Mouse (Mus musculus) intestine, embryonic 14.5 days (tissue): Measurements from ENCODE around the gene Acap3. TPM values are rescaled to one million over a fixed set of nuclear protein-coding genes. Genes with fewer than 3 reads are reported as not detected.

ENCODE experiments used
- ATAC-seq: fragments of 200-750 bp; cut with Nextera tagmentation; replicated peaks from 2 replicates; pipeline ENCODE4 v1.8.0; 2017; ENCODE audit warnings: low read depth, moderate number of reproducible peaks, moderate TSS enrichment, moderate library complexity; ENCODE audit not compliant: low FRiP score, low TSS enrichment
- DNase-seq: peaks from one replicate; pipeline ENCODE4 v3.0.0-alpha.2; 2018; ENCODE audit warnings: low spot score
- H3K27ac ChIP-seq: fragments of 300-500 bp; sonication (generic); 2 replicates; pipeline ENCODE4 v1.5.1; 2014; ENCODE audit warnings: low read depth, mild to moderate bottlenecking, control low read depth
- H3K27me3 ChIP-seq: fragments of 300-500 bp; sonication (generic); replicated peaks from 2 replicates; pipeline ENCODE4 v1.6.1; 2014; ENCODE audit warnings: low read length, control low read depth; ENCODE audit not compliant: control insufficient read depth, insufficient read depth
- H3K36me3 ChIP-seq: fragments of 300-500 bp; sonication (generic); 2 replicates; pipeline ENCODE4 v1.6.1; 2014; ENCODE audit warnings: low read length, control low read depth; ENCODE audit not compliant: control insufficient read depth, insufficient read depth
- H3K4me1 ChIP-seq: fragments of 300-500 bp; sonication (generic); replicated peaks from 2 replicates; pipeline ENCODE4 v1.6.1; 2014; ENCODE audit warnings: low read length, control low read depth, mixed read lengths; ENCODE audit not compliant: control insufficient read depth, insufficient read depth
- H3K4me2 ChIP-seq: fragments of 300-500 bp; sonication (generic); 2 replicates; pipeline ENCODE4 v1.6.1; 2014; ENCODE audit warnings: low read length
- H3K4me3 ChIP-seq: fragments of 300-500 bp; sonication (generic); 2 replicates; pipeline ENCODE4 v1.5.1; 2014; ENCODE audit warnings: low read depth, low read length, control low read depth, mixed read lengths
- H3K9ac ChIP-seq: fragments of 300-500 bp; sonication (generic); 2 replicates; pipeline ENCODE4 v1.6.1; 2014; ENCODE audit warnings: mild to moderate bottlenecking, low read length
- H3K9me3 ChIP-seq: fragments of 300-500 bp; sonication (generic); 2 replicates; pipeline ENCODE4 v1.6.1; 2016; ENCODE audit warnings: low read length, control low read depth; ENCODE audit not compliant: control insufficient read depth
- WGBS: fragments of 180-500 bp; shearing (Covaris S2); extraction: QIAGEN DNeasy Blood & Tissue Kit; methylation state at CpG from one replicate; pipeline ENCODE4 v1.1.7; 2014; 5-methylcytosine and 5-hydroxymethylcytosine counted together
- polyA plus RNA-seq: library from polyadenylated mRNA; unstranded; fragments of >200 nt; fragmentation: Nextera tagmentation; extraction: Ambion mirVana; gene quantifications from 2 replicates; pipeline ENCODE4 v1.2.1, GENCODE M21; 2014

Gene Acap3
- polyA plus RNA-seq, 1 experiment from 2014 or later, result 16.6 TPM

- H3K9me3 ChIP-seq, result no peaks in the 10 kb centered on the region
- H3K4me1 ChIP-seq, result no peaks in the 10 kb centered on the region
- peaks cover 73% of the 10 kb centered on the region for H3K36me3 ChIP-seq
- no peak for DNase-seq
- no peaks in the 10 kb centered on the region for H3K27me3 ChIP-seq
- H3K9ac ChIP-seq, result no peak overlapping the region
- no peak for ATAC-seq
- WGBS, result 64% methylated on average over 3 of the region's 3 CpGs
- H3K27ac ChIP-seq, result no peak overlapping the region
- H3K4me3 ChIP-seq, result no peak overlapping the region
- no peak overlapping the region for H3K4me2 ChIP-seq
These were observed 9.6 kb downstream of the Acap3 start for GRCm38 (mm10) chr4:155901205-155901604.

- Histone ChIP-seq H3K4me3 (no peak overlapping the region), H3K9ac (no peak overlapping the region), H3K4me1 (no peaks in the 10 kb centered on the region), H3K9me3 (no peaks in the 10 kb centered on the region), H3K36me3 (peaks cover 64% of the 10 kb centered on the region), H3K27me3 (no peaks in the 10 kb centered on the region), H3K27ac (no peak overlapping the region), H3K4me2 (no peak overlapping the region)
- 93% methylated on average over 13 of the region's 13 CpGs for WGBS
- DNase-seq (no peak), ATAC-seq (no peak)
These were observed 11.6 kb downstream of the Acap3 start for GRCm38 (mm10) chr4:155903246-155903645.

- Histone ChIP-seq H3K4me3 (no peak overlapping the region), H3K27ac (no peak overlapping the region), H3K4me1 (no peaks in the 10 kb centered on the region), H3K27me3 (no peaks in the 10 kb centered on the region), H3K4me2 (no peak overlapping the region), H3K9ac (no peak overlapping the region), H3K36me3 (peaks cover 59% of the 10 kb centered on the region), H3K9me3 (no peaks in the 10 kb centered on the region)
- WGBS, result 92% methylated on average over 13 of the region's 13 CpGs
- ATAC-seq (no peak), DNase-seq (no peak)
These were observed 12.9 kb downstream of the Acap3 start for GRCm38 (mm10) chr4:155904318-155905102.

DNA sequence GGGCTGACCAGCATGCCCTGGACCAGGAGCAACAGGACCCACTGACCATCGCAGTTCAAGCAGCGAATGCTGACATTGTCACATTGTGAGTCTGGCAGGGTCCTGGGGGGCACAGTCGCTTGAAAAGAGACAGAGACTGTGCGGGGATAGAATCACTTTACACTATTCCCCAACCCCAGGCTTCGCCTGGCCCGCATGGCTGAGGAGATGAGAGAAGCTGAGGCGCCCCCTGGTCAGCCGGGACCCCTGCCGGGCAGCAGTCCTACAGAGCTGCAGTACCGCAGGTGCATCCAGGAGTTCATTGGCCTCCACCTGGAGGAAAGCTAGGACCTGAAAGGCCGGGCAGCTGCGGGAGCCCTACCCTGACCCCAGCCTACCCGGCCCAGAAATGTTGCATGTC, 14.0 kb downstream of the Acap3 start:
- H3K36me3 ChIP-seq, result peaks cover 50% of the 10 kb centered on the region
- WGBS, result 90% methylated on average over 13 of the region's 13 CpGs
- H3K4me2 ChIP-seq, result no peak overlapping the region
- no peak overlapping the region for H3K27ac ChIP-seq
- H3K4me3 ChIP-seq, result no peak overlapping the region
- no peaks in the 10 kb centered on the region for H3K9me3 ChIP-seq
- ATAC-seq, result no peak
- no peak for DNase-seq
- H3K27me3 ChIP-seq, result no peaks in the 10 kb centered on the region
- H3K9ac ChIP-seq, result no peak overlapping the region
- H3K4me1 ChIP-seq, result no peaks in the 10 kb centered on the region

GRCm38 (mm10) chr4:155906125-155906524, 14.5 kb downstream of the Acap3 start:
- peaks cover 45% of the 10 kb centered on the region for H3K36me3 ChIP-seq
- no peak overlapping the region for H3K4me2 ChIP-seq
- H3K27ac ChIP-seq, result no peak overlapping the region
- no peak overlapping the region for H3K4me3 ChIP-seq
- no peaks in the 10 kb centered on the region for H3K9me3 ChIP-seq
- no peak for DNase-seq
- H3K27me3 ChIP-seq, result no peaks in the 10 kb centered on the region
- 77% methylated on average over 9 of the region's 9 CpGs for WGBS
- no peak for ATAC-seq
- H3K4me1 ChIP-seq, result no peaks in the 10 kb centered on the region
- H3K9ac ChIP-seq, result no peak overlapping the region

DNA sequence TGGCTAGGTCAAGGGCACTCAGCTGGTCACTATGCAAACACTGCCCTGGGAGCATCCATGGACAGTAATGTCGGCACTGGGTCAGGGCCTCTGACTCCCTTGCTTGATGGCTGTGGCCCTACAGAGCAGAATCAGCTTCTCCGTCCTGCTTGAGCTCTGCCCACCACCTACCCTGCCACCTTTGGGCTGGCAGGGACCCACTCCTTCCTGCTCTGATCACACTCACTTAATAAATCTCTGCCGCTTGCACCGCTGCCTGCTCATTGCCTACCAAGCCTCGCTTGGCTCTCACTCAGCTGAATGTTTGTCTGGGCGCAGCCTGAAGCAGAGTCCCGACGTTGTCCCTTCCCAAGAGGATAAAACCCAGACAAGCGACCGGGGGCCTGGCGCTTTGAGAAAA, 15.4 kb downstream of the Acap3 start:
- DNase-seq (no peak), ATAC-seq (no peak)
- Histone ChIP-seq H3K4me3 (no peak overlapping the region), H3K4me2 (no peak overlapping the region), H3K36me3 (peaks cover 36% of the 10 kb centered on the region), H3K4me1 (no peaks in the 10 kb centered on the region), H3K9ac (no peak overlapping the region), H3K27ac (no peak overlapping the region), H3K27me3 (no peaks in the 10 kb centered on the region), H3K9me3 (no peaks in the 10 kb centered on the region)
- WGBS, result 78% methylated on average over 11 of the region's 11 CpGs

DNA sequence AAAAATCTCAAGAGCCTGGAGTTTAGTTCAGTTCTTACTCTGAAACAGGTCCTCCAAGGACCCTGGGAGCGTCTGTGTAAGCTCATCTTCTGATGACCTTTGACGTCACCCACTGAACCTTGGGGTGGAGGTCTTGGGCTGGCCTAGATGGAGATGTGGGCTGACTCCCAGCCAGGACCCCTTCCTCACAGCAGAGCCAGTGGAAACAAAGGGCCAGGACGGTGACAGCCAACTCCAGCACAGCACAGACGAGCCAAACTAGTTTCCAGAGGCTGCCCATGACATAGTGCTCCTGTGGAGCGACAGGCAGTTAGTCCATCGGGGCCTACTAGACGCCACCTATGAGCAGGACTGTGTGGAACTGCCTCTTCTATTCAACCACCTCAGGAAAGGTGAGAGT, 16.7 kb downstream of the Acap3 start:
- Histone ChIP-seq H3K36me3 (peaks cover 23% of the 10 kb centered on the region), H3K27ac (no peak overlapping the region), H3K9ac (no peak overlapping the region), H3K4me2 (no peak overlapping the region), H3K4me3 (no peak overlapping the region), H3K27me3 (no peaks in the 10 kb centered on the region), H3K4me1 (no peaks in the 10 kb centered on the region), H3K9me3 (no peaks in the 10 kb centered on the region)
- 79% methylated on average over 7 of the region's 7 CpGs for WGBS
- ATAC-seq (no peak), DNase-seq (no peak)

DNA sequence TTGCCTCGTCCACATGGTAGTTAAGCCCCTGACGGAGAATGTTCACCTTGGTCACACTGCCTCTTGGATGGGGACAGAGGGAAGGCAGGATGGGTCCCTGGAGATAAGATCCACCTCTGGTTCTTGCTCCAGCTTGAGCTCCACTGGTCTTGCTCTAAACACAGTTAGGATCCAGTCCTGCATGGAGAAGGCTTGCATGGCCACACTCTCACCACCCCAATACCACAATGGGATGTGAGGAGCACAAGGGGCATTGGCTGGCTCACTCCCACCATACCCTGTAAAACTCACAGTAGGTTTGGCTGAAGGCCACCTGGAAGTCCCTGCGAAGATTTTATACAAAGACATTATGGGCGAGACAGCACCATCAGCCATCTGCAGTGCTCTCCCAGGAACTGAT, 17.1 kb downstream of the Acap3 start:
- H3K27me3 ChIP-seq, result no peaks in the 10 kb centered on the region
- no peaks in the 10 kb centered on the region for H3K4me1 ChIP-seq
- no peak overlapping the region for H3K4me3 ChIP-seq
- no peak overlapping the region for H3K4me2 ChIP-seq
- no peak for ATAC-seq
- H3K36me3 ChIP-seq, result peaks cover 19% of the 10 kb centered on the region
- H3K9me3 ChIP-seq, result no peaks in the 10 kb centered on the region
- DNase-seq, result no peak
- no peak overlapping the region for H3K9ac ChIP-seq
- H3K27ac ChIP-seq, result no peak overlapping the region
- WGBS, result 91% methylated on average over 4 of the region's 4 CpGs

DNA sequence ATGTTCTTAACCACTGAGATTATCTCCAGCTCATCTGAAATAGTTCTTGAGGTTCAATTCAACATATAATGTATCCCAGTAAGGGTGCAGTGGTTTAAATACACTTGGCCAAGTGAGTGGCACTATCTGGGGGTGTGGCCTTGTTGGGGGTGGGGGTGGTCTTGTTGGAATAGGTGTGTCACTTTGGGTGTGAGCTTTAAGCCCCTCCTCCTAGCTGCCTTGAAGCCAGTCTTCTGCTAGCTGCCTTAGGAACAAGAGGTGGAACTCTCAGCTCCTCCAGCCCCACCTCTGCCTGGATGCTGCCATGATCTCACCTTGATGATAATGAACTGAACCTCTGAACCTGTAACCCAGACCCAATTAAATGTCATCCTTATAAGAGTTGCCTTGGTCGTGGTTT, 40.4 kb downstream of the Acap3 start:
- Histone ChIP-seq H3K4me2 (no peak overlapping the region), H3K9ac (no peak overlapping the region), H3K9me3 (no peaks in the 10 kb centered on the region), H3K36me3 (no peaks in the 10 kb centered on the region), H3K27ac (no peak overlapping the region), H3K4me3 (no peak overlapping the region), H3K27me3 (no peaks in the 10 kb centered on the region), H3K4me1 (no peaks in the 10 kb centered on the region)
- DNase-seq (no peak), ATAC-seq (no peak)
- WGBS, result 61% methylated on average over 1 of the region's 1 CpGs
